Mouse (Mus musculus): ENCODE results near the gene Ugcg. TPM values are rescaled to one million over a fixed set of nuclear protein-coding genes. Genes with fewer than 3 reads are reported as not detected.

Gene Ugcg
- total RNA-seq (2023): 10 to 100 TPM; 30.1 to 32.1 TPM

DNA sequence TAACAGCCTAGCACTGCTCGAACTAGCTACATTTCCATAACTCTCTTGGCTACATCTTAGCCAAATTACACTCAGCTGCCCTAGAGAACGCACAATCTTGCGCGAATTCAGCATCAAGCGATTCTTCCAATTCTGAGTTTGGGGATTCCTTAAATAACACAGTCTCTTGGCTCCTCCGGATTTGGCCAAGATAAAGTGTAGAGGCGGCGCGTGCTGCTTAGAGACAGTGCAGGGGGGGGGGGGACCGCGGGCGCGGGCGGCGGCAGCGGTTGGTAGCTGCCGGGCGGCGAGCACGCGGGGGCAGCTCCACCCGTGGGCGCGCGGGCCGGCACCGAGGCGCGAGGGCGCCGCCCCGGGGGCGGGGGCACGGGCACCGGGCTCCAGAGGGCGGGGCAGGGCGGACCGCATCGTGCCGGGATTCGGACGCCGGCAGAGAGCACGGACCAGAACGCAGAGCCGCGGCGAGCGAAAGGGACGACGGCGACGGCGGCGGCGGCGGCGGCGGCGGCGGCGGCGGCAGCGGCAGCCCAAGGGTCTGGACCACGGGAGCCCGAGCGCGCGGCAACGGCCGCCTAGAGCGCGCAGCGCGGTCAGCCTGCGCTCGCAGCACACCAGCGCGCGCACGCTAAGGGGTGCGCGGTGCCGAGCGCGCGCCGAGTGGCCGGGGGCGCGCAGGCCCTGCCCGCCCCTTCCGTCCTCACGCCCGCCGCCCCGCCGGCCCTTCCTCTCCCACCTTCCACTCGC is at the start of gene Ugcg:
Gene Ugcg, plus strand, starts transcription at position 456 of the 744 bp plus-strand sequence.

Other genes starting within 250 kb of the Ugcg start
- gene Zkscan16, start 245.6 kb upstream of the Ugcg start, total RNA-seq (2023): not detected
- 10 to 100 TPM; 22.0 to 23.0 TPM for gene Ptgr1, start 202.1 kb upstream of the Ugcg start, total RNA-seq (2023)
- 1 to 10 TPM; 5.8 to 7.1 TPM for gene Dnajc25, start 194.2 kb upstream of the Ugcg start, total RNA-seq (2023)
- 1 to 10 TPM; 2.1 to 2.3 TPM for gene Gm20503, start 186.0 kb upstream of the Ugcg start, total RNA-seq (2023)
- 10 to 100 TPM; 83.1 to 98.3 TPM for gene Gng10, start 154.2 kb upstream of the Ugcg start, total RNA-seq (2023)
- not detected for gene AI481877, start 50.3 kb upstream of the Ugcg start, total RNA-seq (2023)
- 10 to 100 TPM; 46.3 to 52.2 TPM for gene Susd1, start 249.4 kb downstream of the Ugcg start, total RNA-seq (2023)